Mouse (Mus musculus): ENCODE data around the gene Slc9a3r2.

GRCm38 (mm10) chr17:24604557-24604956 is 45.6 kb downstream of the Slc9a3r2 start:
- no peak for TF ChIP-seq CTCF (IDR thresholded peaks at IDR 0.05)
- no peak for TF ChIP-seq EP300 (IDR thresholded peaks at IDR 0.05)
